Mouse (Mus musculus) ES-E14 (cell line): ENCODE results near the gene Pex5l. TPM values are rescaled to one million over a fixed set of nuclear protein-coding genes. Genes with fewer than 3 reads are reported as not detected.

Experiments
- DNase-seq: peaks from one replicate; pipeline ENCODE4 v3.0.0-alpha.2; 2013; ENCODE audit warnings: low read depth, low spot score
- H3K27ac ChIP-seq: 2 replicates; pipeline ENCODE4 v1.5.1; 2012; ENCODE audit warnings: low read depth, mild to moderate bottlenecking, low read length, moderate library complexity, mixed read lengths; ENCODE audit not compliant: poor library complexity, insufficient read depth, severe bottlenecking
- H3K36me3 ChIP-seq: 2 replicates; pipeline ENCODE4 v1.6.1; 2012; ENCODE audit warnings: mild to moderate bottlenecking, low read length, moderate library complexity, mixed read lengths; ENCODE audit not compliant: control insufficient read depth, poor library complexity, insufficient read depth, severe bottlenecking
- H3K4me1 ChIP-seq, 2 experiments: fragments of 150-350 bp in 1 of 2; sonication (generic) in 1 of 2; 2 replicates each; pipeline ENCODE4 v1.6.1; 2012; ENCODE audit warnings: low read length in 2 of 2, mild to moderate bottlenecking in 1 of 2, mixed read lengths in 1 of 2; ENCODE audit not compliant: control insufficient read depth in 2 of 2, insufficient read depth in 2 of 2, poor library complexity in 1 of 2
- H3K4me3 ChIP-seq, 2 experiments: fragments of 150-350 bp in 1 of 2; sonication (generic) in 1 of 2; 2 replicates each; pipeline ENCODE4 v1.5.1; 2012; ENCODE audit warnings: low read length in 2 of 2, low read depth in 1 of 2, mild to moderate bottlenecking in 1 of 2, mixed read lengths in 1 of 2; ENCODE audit not compliant: insufficient read depth in 1 of 2, poor library complexity in 1 of 2, severe bottlenecking in 1 of 2
- H3K9ac ChIP-seq: 2 replicates; pipeline ENCODE4 v1.6.1; 2012; ENCODE audit warnings: low read depth, mild to moderate bottlenecking, low read length, mixed read lengths; ENCODE audit not compliant: poor library complexity, insufficient read depth, severe bottlenecking
- H3K9me3 ChIP-seq: fragments of 150-350 bp; sonication (generic); 2 replicates; pipeline ENCODE4 v1.6.1; 2012; ENCODE audit warnings: low read depth, mild to moderate bottlenecking, low read length; ENCODE audit not compliant: control insufficient read depth, insufficient read depth
- CHD2 ChIP-seq: IDR thresholded peaks from 2 replicates; pipeline ENCODE4 v1.6.1; 2014; ENCODE audit warnings: mild to moderate bottlenecking, low read depth, low read length, inconsistent platforms
- HCFC1 ChIP-seq: IDR thresholded peaks from 2 replicates; pipeline ENCODE4 v1.6.1; 2012; ENCODE audit warnings: low read length, inconsistent platforms, borderline replicate concordance; ENCODE audit not compliant: insufficient read depth
- MAFK ChIP-seq: IDR thresholded peaks from 2 replicates; pipeline ENCODE4 v1.6.1; 2014; ENCODE audit warnings: mild to moderate bottlenecking, low read depth, low read length, inconsistent platforms; ENCODE audit not compliant: insufficient read depth
- ZC3H11A ChIP-seq: IDR thresholded peaks from 2 replicates; pipeline ENCODE4 v1.6.1; 2012; ENCODE audit warnings: low read depth, mild to moderate bottlenecking, inconsistent platforms, low read length, borderline replicate concordance
- ZNF384 ChIP-seq: IDR thresholded peaks from 2 replicates; pipeline ENCODE4 v1.6.1; 2012; ENCODE audit warnings: low read depth, low read length, inconsistent platforms
- in situ Hi-C, 2 experiments: fragments of 600-800 bp; cut with MboI; formaldehyde crosslinking; loops; one replicate each; pipeline ENCODE4 v1.15.1; 2025; ENCODE audit warnings: low sequenced_read_pairs in 2 of 2, inconsistent platforms in 1 of 2; ENCODE audit not compliant: unreplicated experiment in 2 of 2
- total RNA-seq: library from RNA; depleted of rRNA; stranded (reverse); fragments of 300-350 nt; gene quantifications from 2 replicates; pipeline ENCODE4 v1.2.3, GENCODE M21; 2012

Pex5l gene
- total RNA-seq, 1 experiment: 0.31 TPM

GRCm38 (mm10) chr3:33093646-33094045 is 49.4 kb downstream of the Pex5l start:
- DNase-seq: no peak
- TF ChIP-seq ZC3H11A: no peak
- in situ Hi-C loops: no loop called here

GRCm38 (mm10) chr3:33090001-33090400 is 53.0 kb downstream of the Pex5l start:
- peak; percentile 11 for DNase-seq
- Histone ChIP-seq H3K36me3 (no peaks in the 10 kb centered on the region), H3K4me3 (no peak overlapping the region), H3K4me1 (no peaks in the 10 kb centered on the region), H3K27ac (no peak overlapping the region), H3K9ac (no peak overlapping the region), H3K9me3 (no peaks in the 10 kb centered on the region)
- no peak for TF ChIP-seq ZC3H11A
- TF ChIP-seq MAFK: no peak
- no peak for TF ChIP-seq ZNF384
- no peak for TF ChIP-seq CHD2
- no peak for TF ChIP-seq HCFC1
- in situ Hi-C loops: no loop called here

More at GRCm38 (mm10) chr3:33093646-33094045, 49.4 kb downstream of the Pex5l start:
- no peaks in the 10 kb centered on the region for H3K4me1 ChIP-seq
- no peak overlapping the region for H3K9ac ChIP-seq
- no peak overlapping the region for H3K4me3 ChIP-seq
- H3K27ac ChIP-seq: no peak overlapping the region
- H3K9me3 ChIP-seq: no peaks in the 10 kb centered on the region
- H3K36me3 ChIP-seq: no peaks in the 10 kb centered on the region

- no peak for DNase-seq
- in situ Hi-C loops: no loop called here
- Histone ChIP-seq H3K27ac (no peak overlapping the region), H3K4me3 (no peak overlapping the region), H3K36me3 (no peaks in the 10 kb centered on the region), H3K9me3 (no peaks in the 10 kb centered on the region), H3K4me1 (no peaks in the 10 kb centered on the region), H3K9ac (no peak overlapping the region)
- TF ChIP-seq HCFC1 (no peak), ZNF384 (no peak), CHD2 (no peak), ZC3H11A (no peak), MAFK (no peak)
Measured at GRCm38 (mm10) chr3:33089470-33089869, 53.6 kb downstream of the Pex5l start.

GRCm38 (mm10) chr3:33088276-33088675 is 54.8 kb downstream of the Pex5l start:
- no peaks in the 10 kb centered on the region for H3K9me3 ChIP-seq
- H3K4me1 ChIP-seq: no peaks in the 10 kb centered on the region
- H3K36me3 ChIP-seq: no peaks in the 10 kb centered on the region
- H3K9ac ChIP-seq: no peak overlapping the region
- no peak overlapping the region for H3K4me3 ChIP-seq
- TF ChIP-seq CHD2: no peak
- no peak for TF ChIP-seq ZC3H11A
- TF ChIP-seq HCFC1: no peak
- no peak for TF ChIP-seq ZNF384
- TF ChIP-seq MAFK: no peak
- no peak overlapping the region for H3K27ac ChIP-seq
- in situ Hi-C loops: no loop called here
- DNase-seq: no peak

GRCm38 (mm10) chr3:33082806-33083338 is 60.2 kb downstream of the Pex5l start:
- Histone ChIP-seq H3K4me1 (no peaks in the 10 kb centered on the region), H3K4me3 (no peak overlapping the region), H3K36me3 (no peaks in the 10 kb centered on the region), H3K9ac (no peak overlapping the region), H3K27ac (no peak overlapping the region), H3K9me3 (no peaks in the 10 kb centered on the region)
- no peak for DNase-seq
- TF ChIP-seq ZC3H11A (no peak), HCFC1 (no peak), ZNF384 (no peak), MAFK (no peak), CHD2 (no peak)
- in situ Hi-C loops: no loop called here
